Comparison of ENCODE assay signal across 22 mouse cellular contexts in genomic region chr16:92034676-92035075, GRCm38 (mm10). TPM values are rescaled to one million over a fixed set of nuclear protein-coding genes. Genes with fewer than 3 reads are reported as not detected.
"Had no signal": no experiment of that assay in that cellular context is flagged by ENCODE, and none has a peak within 500 bp of the region (broad histone marks: within the 10 kb centered on the region; RNA-seq: fewer than 3 reads in every experiment).

No protein-coding gene starts in this region.

- H3K27ac ChIP-seq: neural tube, embryonic 13.5 days; neural tube, embryonic 15.5 days; stomach, embryonic 15.5 days; stomach, postnatal 0 days had no signal

- H3K9me3 ChIP-seq: neural tube, embryonic 13.5 days; neural tube, embryonic 15.5 days; stomach, embryonic 15.5 days had no signal

- H3K36me3 ChIP-seq: neural tube, embryonic 13.5 days; neural tube, embryonic 15.5 days; stomach, embryonic 15.5 days had no signal

- H3K4me1 ChIP-seq: neural tube, embryonic 13.5 days; neural tube, embryonic 15.5 days; stomach, embryonic 15.5 days had no signal

- H3K4me2 ChIP-seq: neural tube, embryonic 13.5 days; neural tube, embryonic 15.5 days; stomach, embryonic 15.5 days had no signal

- H3K27me3 ChIP-seq: neural tube, embryonic 13.5 days; neural tube, embryonic 15.5 days; stomach, embryonic 15.5 days had no signal

- H3K9ac ChIP-seq: neural tube, embryonic 13.5 days; neural tube, embryonic 15.5 days; stomach, embryonic 15.5 days had no signal

- DNase-seq: retina, postnatal 1 day; right cerebral cortex, adult 18-20 months; right cerebral cortex, postnatal 14 days; right cerebral cortex, postnatal 25 days; right cerebral cortex, postnatal 4 days; spleen, adult 18-20 months; thymus, adult 18-20 months; thymus, adult 2 months; thymus, postnatal 14 days; thymus, postnatal 25 days; thymus, postnatal 36 days; thymus, postnatal 4 days had no signal

- H3K4me3 ChIP-seq: neural tube, embryonic 13.5 days; neural tube, embryonic 15.5 days; stomach, embryonic 15.5 days had no signal

RNA-seq across cellular contexts. Expression of gene Gm49711, which starts 23.4 kb away (rescaled TPM):
- total RNA-seq: neutrophil, adult 5-6 weeks had no signal
- polyA plus RNA-seq: small intestine, adult 2 months; stomach, embryonic 14.5 days; stomach, embryonic 15.5 days; stomach, embryonic 16.5 days; testis, adult 2 months; thymus, adult 2 months; thymus, postnatal 0 days had no signal
